Mouse (Mus musculus) heart, adult 9 months (tissue): ENCODE results near the gene Ccrl2.

Experiments used
- DNase-seq, 2 experiments: peaks; one replicate each; pipeline ENCODE4 v3.0.0; 2022; ENCODE audit warnings: low spot score in 2 of 2

The Ccrl2 gene

DNA sequence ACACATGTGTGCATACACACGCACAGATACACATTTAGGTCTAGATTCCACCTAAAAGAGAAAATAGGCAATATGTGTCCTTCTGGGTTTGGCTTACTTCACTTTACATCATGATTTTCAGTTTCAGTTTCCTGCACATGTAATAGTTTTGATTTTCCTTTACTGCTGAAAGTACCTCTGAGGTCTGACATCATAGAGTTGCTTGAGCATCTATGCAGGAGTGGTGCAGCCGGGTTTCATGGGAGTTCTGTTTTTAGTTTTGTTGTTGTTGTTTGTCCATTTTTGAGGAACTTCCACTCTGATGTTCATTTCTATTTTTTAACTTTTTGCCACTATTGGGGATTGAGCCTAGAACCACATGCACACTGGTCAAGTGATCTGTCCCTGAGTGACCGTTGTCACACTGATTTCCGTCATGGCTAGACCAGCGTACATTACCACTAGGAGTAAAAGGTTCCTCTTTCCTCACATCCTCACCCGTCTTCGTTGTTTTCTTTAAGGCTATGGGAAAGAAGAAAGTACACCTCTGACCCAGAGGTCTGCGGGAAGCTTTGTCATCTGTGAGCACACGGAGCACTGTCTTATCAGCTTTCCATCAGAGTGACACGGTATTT is 1.7 kb upstream of the Ccrl2 start:
- DNase-seq, result no peak

DNA sequence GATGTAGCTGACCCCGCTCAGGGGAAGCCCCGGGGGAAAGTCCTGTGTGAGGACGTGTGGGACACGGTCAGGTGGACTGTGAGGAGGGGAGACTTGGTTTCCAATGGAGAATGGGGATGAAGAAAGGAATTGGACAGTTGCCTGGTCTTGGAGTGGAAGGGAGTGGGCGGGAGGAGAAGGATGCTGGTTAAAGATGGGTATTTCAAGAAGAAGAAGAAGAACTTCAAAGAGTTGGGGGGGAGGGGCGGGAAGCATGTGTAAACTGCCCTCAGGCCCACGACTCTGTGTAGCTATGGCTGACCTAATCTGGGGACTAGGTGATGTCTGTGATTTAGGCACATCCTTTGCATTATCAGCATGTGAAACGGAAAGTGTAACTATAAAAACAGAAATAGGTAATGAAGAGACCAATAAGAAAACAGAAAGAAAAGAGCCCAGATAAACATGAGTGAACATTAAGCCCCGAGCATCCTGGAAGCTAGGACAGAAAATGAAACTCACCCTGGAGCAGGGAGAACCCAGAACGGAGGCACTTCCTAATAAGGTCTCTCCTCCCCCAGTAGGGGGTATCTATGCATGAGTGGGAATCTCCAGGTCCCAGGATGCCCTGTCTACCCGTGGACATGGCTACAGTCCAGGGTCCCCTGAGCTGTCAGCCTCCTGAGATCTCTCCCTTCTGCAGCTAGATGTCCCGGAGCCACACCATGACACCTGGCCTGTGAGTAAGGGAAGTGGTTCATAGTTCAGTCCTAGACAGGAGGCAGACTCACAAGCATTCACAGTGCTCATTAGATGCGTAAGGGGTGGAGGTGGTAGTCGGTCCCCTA is 438 bp upstream of the Ccrl2 start:
- no peak for DNase-seq

GRCm38 (mm10) chr9:111056519-111056797 is 861 bp downstream of the Ccrl2 start:
- DNase-seq, result no peak

- no peak for DNase-seq
These were observed 1.4 kb downstream of the Ccrl2 start for GRCm38 (mm10) chr9:111055800-111056518.

- DNase-seq, result no peak
These were observed 2.4 kb downstream of the Ccrl2 start for GRCm38 (mm10) chr9:111054923-111055322.

DNA sequence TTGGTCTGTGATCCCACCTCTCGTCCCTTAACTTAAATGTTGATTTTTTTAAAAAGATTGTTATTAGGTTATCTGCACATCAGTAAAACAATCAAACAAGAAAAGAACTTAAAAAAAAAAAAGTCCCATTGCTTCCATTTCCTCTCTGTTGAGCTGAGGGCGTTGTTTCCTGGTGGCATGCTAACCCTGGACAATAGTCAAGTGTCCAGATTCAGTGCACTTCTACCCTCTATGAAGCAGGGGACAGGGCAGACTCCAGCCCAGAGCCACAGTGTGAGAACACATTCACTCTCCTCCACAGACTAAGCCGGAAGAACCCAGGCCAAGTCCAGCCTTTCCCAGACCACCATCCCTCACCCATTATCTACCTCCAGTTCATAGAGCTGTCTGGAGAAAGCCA is 8.9 kb downstream of the Ccrl2 start:
- no peak for DNase-seq

GRCm38 (mm10) chr9:111047266-111047665 is 10.1 kb downstream of the Ccrl2 start:
- DNase-seq, result no peak

- DNase-seq, result no peak
These were observed 11.1 kb downstream of the Ccrl2 start for GRCm38 (mm10) chr9:111046222-111046621.

- peak; percentile 72 to 73 for DNase-seq
These were observed 15.1 kb downstream of the Ccrl2 start for GRCm38 (mm10) chr9:111042266-111042665.

GRCm38 (mm10) chr9:111039966-111040365 is 17.4 kb downstream of the Ccrl2 start:
- DNase-seq, result no peak

- DNase-seq, result no peak
These were observed 23.6 kb downstream of the Ccrl2 start for GRCm38 (mm10) chr9:111033717-111034116.

- DNase-seq, result no peak
These were observed 30.5 kb downstream of the Ccrl2 start for GRCm38 (mm10) chr9:111026791-111027190.

- no peak for DNase-seq
These were observed 38.3 kb downstream of the Ccrl2 start, which contains the start of gene Ltf for GRCm38 (mm10) chr9:111019022-111019421. Gene Ltf (plus strand): TSS chr9:111019271.

DNA sequence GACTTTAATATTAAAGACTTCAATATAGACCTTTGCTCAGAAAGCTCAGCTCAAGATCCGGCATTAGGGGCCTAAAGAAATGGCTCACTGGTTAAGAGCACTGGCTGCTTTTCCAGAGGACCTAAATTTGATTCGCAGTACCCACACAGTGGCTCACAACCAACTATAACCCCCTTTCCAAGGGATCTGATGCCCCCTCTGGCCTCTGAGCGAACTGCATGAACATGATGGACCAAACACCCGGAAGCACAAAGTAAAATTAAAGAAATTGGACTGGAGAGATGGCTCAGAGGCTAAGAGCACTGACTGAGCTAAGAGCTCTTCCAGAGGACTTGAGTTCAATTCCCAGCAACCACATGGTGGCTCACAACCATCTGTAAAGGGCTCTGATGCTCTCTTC is 41.7 kb downstream of the Ccrl2 start:
- DNase-seq, result no peak

DNA sequence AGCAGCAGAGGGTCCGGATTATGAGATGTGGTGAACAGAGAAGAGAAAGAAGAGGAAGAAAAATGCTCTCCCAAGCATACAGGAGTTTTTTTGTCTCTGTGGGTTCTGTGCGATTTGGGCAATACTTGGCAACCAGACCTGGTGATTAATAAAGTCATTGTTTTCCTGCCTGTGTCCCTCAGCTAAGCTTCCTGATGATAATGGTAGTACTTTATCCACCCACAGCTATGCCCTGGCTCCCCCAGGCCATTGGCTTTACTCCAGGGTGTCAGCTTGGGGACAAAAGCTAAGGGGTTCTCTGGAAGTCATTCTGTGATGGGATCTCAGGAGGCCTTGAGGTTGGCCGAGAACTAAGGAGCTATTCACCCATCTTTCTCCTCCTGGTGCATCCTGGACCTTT is 45.3 kb downstream of the Ccrl2 start:
- DNase-seq, result no peak

DNA sequence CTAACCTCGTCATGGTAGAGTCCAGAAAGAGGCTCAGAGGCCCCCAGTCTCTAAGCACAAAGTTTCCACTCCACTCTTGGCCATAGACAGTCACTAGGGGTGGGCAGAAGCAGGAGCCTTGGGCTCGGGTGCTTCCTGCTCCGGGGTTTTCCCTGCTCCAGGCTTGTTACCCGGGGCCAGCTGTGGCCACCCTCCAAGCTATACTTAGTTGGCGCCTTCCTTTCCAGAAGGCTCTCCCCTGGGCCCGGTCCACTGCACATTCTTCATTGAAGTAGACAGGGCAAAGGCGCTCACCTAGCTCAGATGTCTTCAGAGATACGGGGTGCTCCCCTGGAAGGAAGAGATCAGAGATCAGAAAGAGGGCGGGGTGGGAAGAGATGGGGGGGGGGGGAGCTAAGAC is 45.8 kb downstream of the Ccrl2 start:
- DNase-seq, result no peak

GRCm38 (mm10) chr9:111009763-111010162 is 47.6 kb downstream of the Ccrl2 start:
- no peak for DNase-seq

- DNase-seq, result no peak
These were observed 50.8 kb downstream of the Ccrl2 start for GRCm38 (mm10) chr9:111006544-111006943.
